Mouse (Mus musculus): ENCODE results near the gene Uqcc2.
A peak's percentile ranks its signal among the peaks of the same experiment; 100 is the strongest.

The Uqcc2 gene

GRCm38 (mm10) chr17:27133551-27134141, at the start of gene Uqcc2:
TSS of gene Uqcc2 (minus strand) at chr17:27133916.
- peak; percentile 97 for DNase-seq (ENCODE audit: low spot score)

- DNase-seq (ENCODE audit: low spot score), result no peak
Observed at GRCm38 (mm10) chr17:27182401-27182800, 48.7 kb upstream of the Uqcc2 start.

GRCm38 (mm10) chr17:27181666-27182065, 48.0 kb upstream of the Uqcc2 start:
- DNase-seq (ENCODE audit: low spot score), result peak; percentile 52

DNA sequence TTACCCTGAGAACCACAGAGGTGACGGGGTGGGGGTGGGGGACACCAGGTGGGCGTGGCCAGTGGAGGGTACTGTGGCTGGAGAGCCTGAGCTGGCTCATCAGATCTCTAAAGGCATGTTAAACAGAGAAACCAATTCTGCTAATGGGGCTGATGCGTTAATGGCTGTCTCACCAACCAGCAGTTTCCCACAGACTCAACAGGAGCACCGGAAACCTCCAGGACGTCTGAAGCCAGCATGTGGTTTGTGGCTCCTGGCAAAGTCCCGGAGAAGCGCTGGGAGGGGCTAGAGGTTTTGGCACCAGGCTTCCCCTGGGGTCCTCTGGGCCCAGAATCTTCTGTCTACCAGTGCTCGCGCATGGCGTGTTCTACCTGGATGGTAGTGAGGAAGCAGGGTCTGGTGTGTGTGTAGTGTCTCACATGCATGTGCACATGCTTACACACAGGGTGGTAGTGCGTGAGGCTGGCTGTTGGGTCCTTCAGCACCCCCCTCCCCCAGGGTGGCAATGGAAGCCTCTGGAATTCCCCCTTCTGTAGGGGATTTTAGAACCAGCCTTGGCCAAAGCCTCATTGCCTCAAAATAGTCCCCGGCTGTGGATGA, 46.1 kb upstream of the Uqcc2 start:
- no peak for DNase-seq (ENCODE audit: low spot score)

- no peak for DNase-seq (ENCODE audit: low spot score)
Observed at GRCm38 (mm10) chr17:27178427-27179177, 44.9 kb upstream of the Uqcc2 start.

DNA sequence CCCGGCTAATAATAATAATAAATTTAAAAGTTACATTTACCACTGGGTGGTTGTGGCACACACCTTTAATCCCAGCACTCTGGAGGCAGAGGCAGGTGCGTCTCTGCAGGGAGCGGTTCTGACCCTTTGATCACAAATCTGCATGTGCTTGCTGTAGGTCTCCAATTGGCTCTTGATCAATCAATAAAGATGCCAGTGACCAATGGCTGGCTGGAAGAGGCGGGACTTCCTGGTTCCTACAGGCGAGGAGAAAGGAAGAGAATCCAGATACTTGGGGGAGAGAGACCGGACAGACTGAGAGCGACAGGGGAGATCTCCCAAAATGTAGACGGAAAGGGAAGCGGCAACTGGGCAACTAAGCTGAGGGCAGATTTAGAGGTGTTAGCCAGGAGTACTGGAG, 44.3 kb upstream of the Uqcc2 start:
- no peak for DNase-seq (ENCODE audit: low spot score)

- DNase-seq (ENCODE audit: low spot score), result no peak
Observed at GRCm38 (mm10) chr17:27176754-27177153, 43.0 kb upstream of the Uqcc2 start.

GRCm38 (mm10) chr17:27176287-27176686, 42.6 kb upstream of the Uqcc2 start:
- DNase-seq (ENCODE audit: low spot score), result no peak

DNA sequence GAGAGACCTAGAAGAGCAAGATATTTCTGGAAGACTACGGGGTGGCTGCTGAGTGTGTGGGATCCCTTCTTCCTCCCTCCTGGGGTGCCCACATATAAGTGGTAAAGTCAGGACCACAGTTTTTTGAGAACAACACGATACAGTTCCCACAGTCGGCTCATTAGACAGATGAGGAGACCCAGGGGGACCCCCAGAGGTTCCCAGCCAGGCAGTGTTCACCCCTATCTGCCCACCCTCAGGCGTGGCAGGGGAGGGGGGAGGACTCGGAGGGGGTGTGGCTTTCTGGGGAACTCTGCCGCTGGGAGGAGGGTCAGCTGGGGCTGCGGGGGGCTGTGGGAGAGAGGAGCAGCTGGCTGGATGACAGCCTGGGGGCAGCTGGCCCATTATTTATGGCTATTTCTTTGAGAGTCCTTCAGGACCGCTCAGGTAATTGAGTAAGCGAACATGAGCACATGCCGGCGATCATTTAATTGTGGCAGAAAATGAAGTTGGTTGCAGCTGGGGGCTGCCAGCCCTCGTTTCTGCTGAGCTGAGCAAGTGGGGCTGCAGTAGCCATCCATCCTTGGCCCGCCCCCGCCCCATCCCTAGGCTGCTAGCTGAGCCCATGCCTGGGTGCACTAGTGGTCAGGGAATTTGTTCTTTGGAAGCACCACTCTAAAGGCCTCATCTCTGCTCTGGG, 41.6 kb upstream of the Uqcc2 start:
- DNase-seq (ENCODE audit: low spot score), result no peak

- no peak for DNase-seq (ENCODE audit: low spot score)
Observed at GRCm38 (mm10) chr17:27173715-27174114, 40.0 kb upstream of the Uqcc2 start.

- no peak for DNase-seq (ENCODE audit: low spot score)
Observed at GRCm38 (mm10) chr17:27172459-27172858, 38.7 kb upstream of the Uqcc2 start.

- DNase-seq (ENCODE audit: low spot score), result no peak
Observed at GRCm38 (mm10) chr17:27171121-27171520, 37.4 kb upstream of the Uqcc2 start.

GRCm38 (mm10) chr17:27169952-27170695, 36.4 kb upstream of the Uqcc2 start:
- no peak for DNase-seq (ENCODE audit: low spot score)

- DNase-seq (ENCODE audit: low spot score), result no peak
Observed at GRCm38 (mm10) chr17:27168569-27168968, 34.9 kb upstream of the Uqcc2 start.

- no peak for DNase-seq (ENCODE audit: low spot score)
Observed at GRCm38 (mm10) chr17:27167545-27167944, 33.8 kb upstream of the Uqcc2 start, which contains the start of gene Ip6k3. TSS of gene Ip6k3 (minus strand) at chr17:27167795.

GRCm38 (mm10) chr17:27166901-27167300, 33.2 kb upstream of the Uqcc2 start:
- DNase-seq (ENCODE audit: low spot score), result no peak

DNA sequence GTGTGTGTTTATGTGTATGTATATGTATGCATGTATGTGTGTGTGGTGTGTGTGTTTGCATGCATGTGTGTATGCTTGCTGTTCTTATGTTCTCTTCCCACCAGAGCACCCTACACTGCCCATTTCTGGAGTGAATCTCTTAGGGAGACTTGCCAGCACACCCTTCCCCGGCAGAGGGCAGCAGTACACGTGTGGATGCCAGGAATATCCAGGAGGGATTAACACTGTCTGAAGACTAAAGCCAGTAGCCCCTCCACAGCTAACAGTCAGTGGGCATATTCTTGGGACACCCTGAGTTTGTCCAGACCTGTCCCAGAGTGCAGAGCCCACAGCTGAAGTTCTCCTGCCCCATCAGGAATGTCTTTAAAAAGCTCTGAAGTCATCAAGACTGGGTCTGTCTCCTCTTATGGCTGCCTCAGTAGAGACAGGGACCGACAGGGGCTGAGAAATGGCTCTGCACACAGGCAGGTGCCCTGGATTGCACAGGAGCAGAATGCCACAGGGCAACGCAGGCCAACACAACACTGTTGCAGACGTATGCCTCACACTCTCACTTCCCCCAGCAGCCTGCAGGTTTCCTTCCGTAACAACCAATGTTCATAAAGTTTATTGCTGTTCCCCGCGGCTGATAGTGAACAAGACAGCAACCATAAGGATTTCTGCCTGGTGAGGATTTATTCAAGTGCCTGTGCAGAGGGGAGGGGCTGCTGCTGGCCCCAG, 31.5 kb upstream of the Uqcc2 start:
- peak; percentile 41 for DNase-seq (ENCODE audit: low spot score)

GRCm38 (mm10) chr17:27160905-27161304, 27.2 kb upstream of the Uqcc2 start:
- peak; percentile 42 for DNase-seq (ENCODE audit: low spot score)

- DNase-seq (ENCODE audit: low spot score), result no peak
Observed at GRCm38 (mm10) chr17:27159169-27159568, 25.5 kb upstream of the Uqcc2 start.

- DNase-seq (ENCODE audit: low spot score), result no peak
Observed at GRCm38 (mm10) chr17:27158439-27158838, 24.7 kb upstream of the Uqcc2 start.

GRCm38 (mm10) chr17:27155752-27156151, 22.0 kb upstream of the Uqcc2 start:
- no peak for DNase-seq (ENCODE audit: low spot score)

All from urinary bladder, postnatal 14 days (tissue).